Mouse (Mus musculus) embryonic fibroblast, embryonic 13.5 days (primary cell): ENCODE measurements at regions not wholly inside any gene's neighbourhood (a gene's known extent, or its start where the extent isn't known, plus 50 kb on each side); places are given as distances from the start of the nearest gene placed in this dataset.

ENCODE experiments used
- CTCF ChIP-seq: IDR thresholded peaks from 2 replicates; pipeline ENCODE4 v1.5.1; 2011; ENCODE audit warnings: mild to moderate bottlenecking, control low read depth, low read length, moderate library complexity, borderline replicate concordance; ENCODE audit not compliant: insufficient read depth
- POLR2A ChIP-seq: IDR thresholded peaks from 2 replicates; pipeline ENCODE4 v1.6.1; 2011; ENCODE audit warnings: low read depth, mild to moderate bottlenecking, control low read depth, low read length, moderate library complexity

- TF ChIP-seq CTCF: no peak
- TF ChIP-seq POLR2A: no peak
Measured at GRCm38 (mm10) chr14:12931668-12932384, 108.9 kb upstream of the Cadps start.
